Mouse (Mus musculus): ENCODE results near the gene Sh3gl2.

The Sh3gl2 gene

GRCm38 (mm10) chr4:85619261-85619660 lies 414.3 kb downstream of the Sh3gl2 start:
- no peak for DNase-seq

GRCm38 (mm10) chr4:85629381-85629780 lies 424.5 kb downstream of the Sh3gl2 start:
- no peak for DNase-seq

GRCm38 (mm10) chr4:85669271-85669670 lies 464.3 kb downstream of the Sh3gl2 start:
- no peak for DNase-seq

- DNase-seq = no peak
Measured at GRCm38 (mm10) chr4:85669735-85670134, 464.8 kb downstream of the Sh3gl2 start.

GRCm38 (mm10) chr4:85672290-85672689 lies 467.4 kb downstream of the Sh3gl2 start:
- DNase-seq = no peak

GRCm38 (mm10) chr4:85677621-85678020 lies 472.7 kb downstream of the Sh3gl2 start:
- no peak for DNase-seq

GRCm38 (mm10) chr4:85686160-85686559 lies 481.2 kb downstream of the Sh3gl2 start:
- DNase-seq = no peak
